Mouse (Mus musculus): Measurements from ENCODE around the gene Txnrd2. TPM values are rescaled to one million over a fixed set of nuclear protein-coding genes. Genes with fewer than 3 reads are reported as not detected.

Gene Txnrd2
- polyA plus RNA-seq, 1 experiment from 2014 or later: 23.3 TPM

- peaks cover 11% of the 10 kb centered on the region for H3K36me3 ChIP-seq (replicated peaks)
- ATAC-seq (ENCODE audit: low FRiP score): no peak
- H3K4me1 ChIP-seq: peaks cover 32% of the 10 kb centered on the region
- H3K4me3 ChIP-seq (replicated peaks): no peak overlapping the region
- 81% methylated on average over 11 of the region's 11 CpGs for WGBS
- no peaks in the 10 kb centered on the region for H3K27me3 ChIP-seq
- no peak overlapping the region for H3K4me2 ChIP-seq
- H3K27ac ChIP-seq: no peak overlapping the region
- no peaks in the 10 kb centered on the region for H3K9me3 ChIP-seq
- no peak overlapping the region for H3K9ac ChIP-seq
These were observed 1.7 kb upstream of the Txnrd2 start for GRCm38 (mm10) chr16:18424364-18425045.

- Histone ChIP-seq H3K4me2 (peak overlapping the region; percentile 76), H3K9me3 (no peaks in the 10 kb centered on the region), H3K4me3 (replicated peaks) (peak overlapping the region; percentile 89), H3K4me1 (peaks cover 30% of the 10 kb centered on the region), H3K27me3 (no peaks in the 10 kb centered on the region), H3K36me3 (replicated peaks) (peaks cover 11% of the 10 kb centered on the region), H3K27ac (peak overlapping the region; percentile 36; the same call in 1 of the 2 replicates), H3K9ac (peak overlapping the region; percentile 86)
- WGBS: 27% methylated on average over 10 of the region's 10 CpGs
- peak; percentile 64; the same call in 1 of the 2 replicates for ATAC-seq (ENCODE audit: low FRiP score)
These were observed 539 bp upstream of the Txnrd2 start for GRCm38 (mm10) chr16:18425475-18426214.

- peak within 1 kb of the TSS; percentile 89 for H3K4me3 ChIP-seq (replicated peaks)
- peaks cover 11% of the 10 kb centered on the region for H3K36me3 ChIP-seq (replicated peaks)
- no peak for ATAC-seq (ENCODE audit: low FRiP score)
- peak within 1 kb of the TSS; percentile 76 for H3K4me2 ChIP-seq
- H3K27ac ChIP-seq: peak within 1 kb of the TSS; percentile 36
- 51% methylated on average over 5 of the region's 5 CpGs for WGBS
- H3K9me3 ChIP-seq: no peaks in the 10 kb centered on the region
- peaks cover 28% of the 10 kb centered on the region for H3K4me1 ChIP-seq
- peak within 1 kb of the TSS; percentile 86 for H3K9ac ChIP-seq
- no peaks in the 10 kb centered on the region for H3K27me3 ChIP-seq
These were observed 657 bp downstream of the Txnrd2 start, which contains the start of gene Comt for GRCm38 (mm10) chr16:18426802-18427280. Gene Comt, minus strand, starts transcription at chr16:18426852.

- no peak overlapping the region for H3K27ac ChIP-seq
- H3K4me2 ChIP-seq: no peak overlapping the region
- H3K9me3 ChIP-seq: no peaks in the 10 kb centered on the region
- no peak for ATAC-seq (ENCODE audit: low FRiP score)
- H3K4me1 ChIP-seq: peaks cover 28% of the 10 kb centered on the region
- H3K36me3 ChIP-seq (replicated peaks): peaks cover 4% of the 10 kb centered on the region; the same call in 1 of the 2 replicates
- no peaks in the 10 kb centered on the region for H3K27me3 ChIP-seq
- WGBS: 84% methylated on average over 5 of the region's 5 CpGs
- H3K9ac ChIP-seq: no peak overlapping the region
- no peak overlapping the region for H3K4me3 ChIP-seq (replicated peaks)
These were observed 1.9 kb downstream of the Txnrd2 start for GRCm38 (mm10) chr16:18428011-18428515.

- Histone ChIP-seq H3K9ac (no peak overlapping the region), H3K4me3 (replicated peaks) (no peak overlapping the region), H3K9me3 (no peaks in the 10 kb centered on the region), H3K4me2 (no peak overlapping the region; the same call in 1 of the 2 replicates), H3K4me1 (peaks cover 28% of the 10 kb centered on the region), H3K27me3 (no peaks in the 10 kb centered on the region), H3K36me3 (replicated peaks) (no peaks in the 10 kb centered on the region; the same call in 1 of the 2 replicates), H3K27ac (0 out of 2 replicates have a peak overlapping the region, but pooled peaks have one; percentile 13)
- 87% methylated on average over 7 of the region's 7 CpGs for WGBS
- ATAC-seq (ENCODE audit: low FRiP score): no peak
These were observed 2.4 kb downstream of the Txnrd2 start for GRCm38 (mm10) chr16:18428516-18429042.

- no peak overlapping the region for H3K4me2 ChIP-seq
- H3K4me1 ChIP-seq: peaks cover 20% of the 10 kb centered on the region
- H3K9ac ChIP-seq: no peak overlapping the region
- no peak overlapping the region for H3K4me3 ChIP-seq (replicated peaks)
- H3K27ac ChIP-seq: no peak overlapping the region
- H3K9me3 ChIP-seq: no peaks in the 10 kb centered on the region
- no peak for ATAC-seq (ENCODE audit: low FRiP score)
- WGBS: 92% methylated on average over 8 of the region's 8 CpGs
- H3K27me3 ChIP-seq: no peaks in the 10 kb centered on the region
- H3K36me3 ChIP-seq (replicated peaks): no peaks in the 10 kb centered on the region; the same call in 1 of the 2 replicates
These were observed 3.5 kb downstream of the Txnrd2 start for GRCm38 (mm10) chr16:18429641-18430040.

- Histone ChIP-seq H3K4me1 (peaks cover 10% of the 10 kb centered on the region), H3K27ac (no peak overlapping the region), H3K27me3 (no peaks in the 10 kb centered on the region), H3K4me3 (replicated peaks) (no peak overlapping the region), H3K9me3 (no peaks in the 10 kb centered on the region), H3K9ac (no peak overlapping the region), H3K36me3 (replicated peaks) (no peaks in the 10 kb centered on the region; the same call in 1 of the 2 replicates), H3K4me2 (no peak overlapping the region)
- WGBS: 86% methylated on average over 8 of the region's 8 CpGs
- ATAC-seq (ENCODE audit: low FRiP score): no peak
These were observed 4.5 kb downstream of the Txnrd2 start for GRCm38 (mm10) chr16:18430641-18431212.

GRCm38 (mm10) chr16:18433341-18433920 is 7.2 kb downstream of the Txnrd2 start:
- no peaks in the 10 kb centered on the region for H3K9me3 ChIP-seq
- no peaks in the 10 kb centered on the region for H3K4me1 ChIP-seq
- H3K36me3 ChIP-seq (replicated peaks): peaks cover 9% of the 10 kb centered on the region; the same call in 1 of the 2 replicates
- WGBS: 95% methylated on average over 5 of the region's 5 CpGs
- no peak overlapping the region for H3K4me3 ChIP-seq (replicated peaks)
- no peaks in the 10 kb centered on the region for H3K27me3 ChIP-seq
- H3K4me2 ChIP-seq: no peak overlapping the region
- no peak overlapping the region for H3K27ac ChIP-seq
- no peak for ATAC-seq (ENCODE audit: low FRiP score)
- no peak overlapping the region for H3K9ac ChIP-seq

- Histone ChIP-seq H3K27me3 (no peaks in the 10 kb centered on the region), H3K9ac (no peak overlapping the region), H3K4me2 (no peak overlapping the region), H3K36me3 (replicated peaks) (peaks cover 13% of the 10 kb centered on the region), H3K4me1 (no peaks in the 10 kb centered on the region), H3K9me3 (no peaks in the 10 kb centered on the region), H3K4me3 (replicated peaks) (no peak overlapping the region), H3K27ac (no peak overlapping the region)
- 90% methylated on average over 6 of the region's 6 CpGs for WGBS
- ATAC-seq (ENCODE audit: low FRiP score): no peak
These were observed 9.9 kb downstream of the Txnrd2 start for GRCm38 (mm10) chr16:18436128-18436527.

GRCm38 (mm10) chr16:18443385-18443841 is 17.2 kb downstream of the Txnrd2 start:
- no peak overlapping the region for H3K4me3 ChIP-seq (replicated peaks)
- H3K9ac ChIP-seq: no peak overlapping the region
- WGBS: 28% methylated on average over 8 of the region's 8 CpGs
- peaks cover 10% of the 10 kb centered on the region; the same call in 1 of the 2 replicates for H3K36me3 ChIP-seq (replicated peaks)
- H3K9me3 ChIP-seq: no peaks in the 10 kb centered on the region
- H3K27me3 ChIP-seq: no peaks in the 10 kb centered on the region
- no peak overlapping the region for H3K4me2 ChIP-seq
- H3K27ac ChIP-seq: no peak overlapping the region
- no peaks in the 10 kb centered on the region for H3K4me1 ChIP-seq
- peak; percentile 90 for ATAC-seq (ENCODE audit: low FRiP score)

GRCm38 (mm10) chr16:18447243-18447642 is 21.1 kb downstream of the Txnrd2 start:
- Histone ChIP-seq H3K27ac (no peak overlapping the region), H3K9ac (no peak overlapping the region), H3K4me3 (replicated peaks) (no peak overlapping the region), H3K36me3 (replicated peaks) (peaks cover 8% of the 10 kb centered on the region; the same call in 1 of the 2 replicates), H3K9me3 (no peaks in the 10 kb centered on the region), H3K4me1 (no peaks in the 10 kb centered on the region), H3K4me2 (no peak overlapping the region), H3K27me3 (no peaks in the 10 kb centered on the region)
- no peak for ATAC-seq (ENCODE audit: low FRiP score)
